Mouse (Mus musculus) frontal cortex, postnatal 14 days (tissue): ENCODE results near the gene Hip1.
A peak's percentile ranks its signal among the peaks of the same experiment; 100 is the strongest.
"Not testable (repeated sequence)": the region's sequence is repeated elsewhere in the genome, so short reads cannot be mapped to it uniquely, and the experiment has no call there.

Source experiments
- DNase-seq, 2 experiments: peaks; one replicate each; pipeline ENCODE4 v3.0.0; 2022; ENCODE audit warnings: low spot score in 2 of 2

Gene Hip1

GRCm38 (mm10) chr5:135492126-135492525 lies 52.8 kb downstream of the Hip1 start:
- no peak for DNase-seq

GRCm38 (mm10) chr5:135489695-135490294 lies 55.1 kb downstream of the Hip1 start:
- DNase-seq = no peak

GRCm38 (mm10) chr5:135488881-135489694 lies 55.8 kb downstream of the Hip1 start:
- DNase-seq = peak; percentile 63 to 70

GRCm38 (mm10) chr5:135488222-135488880 lies 56.6 kb downstream of the Hip1 start:
- peak in 1 of 2 experiments; percentile 31 for DNase-seq

- DNase-seq = no peak
These were observed 59.6 kb downstream of the Hip1 start for GRCm38 (mm10) chr5:135485289-135485688.

- DNase-seq = not testable (repeated sequence)
These were observed 61.1 kb downstream of the Hip1 start for GRCm38 (mm10) chr5:135483865-135484264.

GRCm38 (mm10) chr5:135478877-135479600 lies 65.9 kb downstream of the Hip1 start:
- DNase-seq = no peak

- no peak for DNase-seq
These were observed 68.7 kb downstream of the Hip1 start for GRCm38 (mm10) chr5:135476199-135476598.

- DNase-seq = no peak
These were observed 72.5 kb downstream of the Hip1 start for GRCm38 (mm10) chr5:135472405-135472804.

GRCm38 (mm10) chr5:135471747-135472146 lies 73.2 kb downstream of the Hip1 start:
- no peak for DNase-seq

- DNase-seq = no peak
These were observed 76.6 kb downstream of the Hip1 start for GRCm38 (mm10) chr5:135468280-135468679.

- peak; percentile 24 to 46 for DNase-seq
These were observed 79.1 kb downstream of the Hip1 start for GRCm38 (mm10) chr5:135465833-135466291.

GRCm38 (mm10) chr5:135463380-135463779 lies 81.5 kb downstream of the Hip1 start:
- no peak for DNase-seq

GRCm38 (mm10) chr5:135460833-135461173 lies 84.1 kb downstream of the Hip1 start:
- DNase-seq = no peak

GRCm38 (mm10) chr5:135460152-135460832 lies 84.6 kb downstream of the Hip1 start:
- DNase-seq = peak; percentile 27 to 51

- no peak for DNase-seq
These were observed 85.4 kb downstream of the Hip1 start for GRCm38 (mm10) chr5:135459486-135459885.

- no peak for DNase-seq
These were observed 87.0 kb downstream of the Hip1 start for GRCm38 (mm10) chr5:135457961-135458360.

GRCm38 (mm10) chr5:135456515-135456914 lies 88.4 kb downstream of the Hip1 start:
- DNase-seq = no peak

GRCm38 (mm10) chr5:135454256-135454655 lies 90.7 kb downstream of the Hip1 start:
- DNase-seq = no peak

GRCm38 (mm10) chr5:135451559-135451958 lies 93.4 kb downstream of the Hip1 start:
- DNase-seq = not testable (repeated sequence)

- no peak for DNase-seq
These were observed 93.8 kb downstream of the Hip1 start for GRCm38 (mm10) chr5:135451100-135451499.
